Mouse (Mus musculus) MEL-GATA-1-ER (cell line): ENCODE results near the gene Nckap5.
A peak's percentile ranks its signal among the peaks of the same experiment; 100 is the strongest.

ENCODE experiments used
- DNase-seq: peaks from one replicate; pipeline ENCODE4 v3.0.0-alpha.2; 2012; ENCODE audit warnings: low read depth; ENCODE audit errors: extremely low read depth

Nckap5 gene

GRCm38 (mm10) chr1:126391204-126391603, 439.4 kb downstream of the Nckap5 start:
- no peak for DNase-seq

GRCm38 (mm10) chr1:126377339-126377980, 453.1 kb downstream of the Nckap5 start:
- no peak for DNase-seq

- DNase-seq = no peak
Observed at GRCm38 (mm10) chr1:126366736-126367135, 463.9 kb downstream of the Nckap5 start.

DNA sequence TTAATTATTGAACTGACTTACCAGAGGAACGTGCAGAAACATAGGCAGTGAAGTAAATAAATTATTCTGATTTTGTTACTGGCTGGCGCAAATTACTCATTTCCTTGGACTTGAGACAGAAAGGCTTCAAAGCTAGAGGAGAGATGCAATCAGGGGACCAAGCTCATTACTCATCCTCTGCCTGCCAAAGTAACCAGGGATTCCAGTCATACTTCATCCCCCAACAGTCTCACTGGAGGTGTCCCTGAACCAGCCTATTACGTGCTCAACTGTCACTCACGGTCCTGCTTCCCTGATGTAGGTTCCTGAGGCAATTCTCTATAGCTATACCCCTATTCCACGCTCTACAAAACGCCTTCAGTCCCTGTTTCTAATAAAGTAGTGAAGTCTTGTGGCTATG, 466.0 kb downstream of the Nckap5 start:
- DNase-seq = no peak

DNA sequence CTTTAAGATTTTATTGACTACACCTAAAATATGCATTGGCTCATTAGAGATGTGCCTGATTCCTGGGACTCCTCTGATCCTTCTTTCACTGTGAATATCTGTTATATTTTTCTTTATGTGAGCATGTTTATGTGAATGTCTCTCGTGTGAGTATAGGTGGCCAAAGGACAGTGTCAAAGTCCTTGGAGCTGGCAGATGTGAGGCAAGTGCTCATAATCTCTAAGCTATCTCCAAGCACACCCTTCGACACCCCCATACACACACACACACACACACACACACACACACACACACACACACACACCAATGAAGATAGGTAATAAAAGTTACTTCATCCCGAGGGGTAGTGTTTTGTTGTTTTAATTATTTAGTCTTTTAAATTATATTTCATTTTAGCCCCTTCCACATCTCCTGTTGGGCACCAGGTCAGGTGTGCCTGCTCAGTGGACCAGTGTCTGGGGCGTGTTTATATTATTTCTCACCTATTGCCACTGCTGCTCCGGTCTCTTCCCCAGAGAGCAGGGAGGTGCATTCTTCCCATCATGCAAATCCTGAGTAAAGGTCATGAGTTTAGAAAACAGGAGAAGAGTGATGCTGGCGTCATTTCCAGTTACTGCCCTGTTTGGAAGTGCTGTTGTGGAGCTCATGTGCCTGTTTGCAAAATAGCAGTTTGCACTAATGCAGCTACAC, 469.9 kb downstream of the Nckap5 start:
- DNase-seq = no peak

GRCm38 (mm10) chr1:126360111-126360510, 470.5 kb downstream of the Nckap5 start:
- no peak for DNase-seq

DNA sequence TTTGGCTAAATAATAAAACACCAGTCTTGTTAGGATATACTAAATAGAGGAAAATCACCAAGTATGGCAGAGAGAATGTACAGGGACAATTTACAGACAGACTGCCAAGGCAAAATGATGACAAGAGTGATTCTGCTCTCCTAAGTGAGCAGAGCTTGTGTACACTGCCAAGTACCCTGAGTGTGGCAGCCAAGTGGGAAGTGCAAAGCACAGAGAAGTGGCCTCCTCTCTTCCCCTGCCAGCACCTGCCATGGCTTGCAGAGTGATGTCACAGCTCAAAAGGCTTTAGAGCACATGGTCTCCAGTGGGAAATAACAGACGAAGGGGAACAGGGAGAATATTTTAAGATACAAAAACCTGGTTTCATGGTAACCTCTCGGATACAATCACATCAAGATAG, 488.8 kb downstream of the Nckap5 start:
- DNase-seq = no peak

- DNase-seq = no peak
Observed at GRCm38 (mm10) chr1:126339250-126339649, 491.3 kb downstream of the Nckap5 start.

DNA sequence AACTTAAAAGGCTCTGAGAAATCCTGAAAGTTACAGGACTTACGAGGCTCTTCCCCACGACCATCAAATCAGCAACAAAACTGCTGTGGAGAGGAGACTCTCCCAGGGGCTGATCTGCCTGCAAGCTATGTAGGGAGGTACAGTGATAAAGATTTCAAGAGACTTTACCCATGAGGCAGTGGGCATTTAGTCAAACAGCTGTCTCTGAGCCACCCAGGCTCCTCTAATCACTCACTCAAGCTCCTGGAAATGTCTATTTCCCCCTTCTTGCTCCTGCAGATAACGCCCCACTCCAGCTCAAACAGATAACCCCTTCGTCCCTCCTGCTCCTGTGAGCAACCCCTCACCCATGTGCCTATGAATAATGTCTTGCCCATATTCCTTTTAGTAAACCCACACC, 496.4 kb downstream of the Nckap5 start:
- DNase-seq = peak; percentile 55

DNA sequence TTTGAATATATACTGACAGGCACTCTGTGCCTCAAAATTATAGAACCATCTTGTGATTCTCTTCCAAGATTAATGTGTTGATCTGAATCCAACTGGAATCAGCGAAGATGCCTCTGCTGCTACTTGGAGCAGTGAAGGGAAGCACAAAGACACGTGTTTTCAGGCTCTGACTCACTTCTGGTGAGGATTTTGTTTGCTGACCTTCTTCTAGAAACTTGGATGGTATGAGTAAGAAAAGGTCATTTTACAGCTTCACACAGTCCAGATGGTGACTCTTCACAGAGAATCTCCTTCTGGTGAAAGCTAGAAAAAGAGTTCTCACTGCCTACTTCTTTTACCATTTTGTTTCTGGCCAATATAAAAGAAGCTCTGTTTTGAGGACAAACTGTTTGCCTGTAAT, 498.6 kb downstream of the Nckap5 start:
- DNase-seq = no peak

DNA sequence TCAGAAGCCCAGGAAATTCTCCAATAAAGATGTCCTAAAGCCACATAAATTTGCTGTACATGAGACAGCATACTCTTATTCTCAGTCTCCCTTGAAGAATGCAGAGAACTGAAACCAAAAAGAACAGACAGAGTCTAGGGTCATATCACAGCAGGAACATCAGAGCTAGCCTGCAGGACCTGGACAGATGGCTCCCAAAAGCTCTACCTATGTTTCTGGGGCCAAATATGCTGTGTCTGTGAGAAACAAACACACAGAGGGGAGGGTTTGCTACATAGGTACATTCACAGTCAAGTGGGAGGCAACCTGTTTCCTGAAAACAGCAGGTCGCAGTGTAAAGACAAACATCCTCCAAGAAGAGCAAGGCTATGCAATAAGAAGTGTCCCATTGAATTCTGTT, 509.9 kb downstream of the Nckap5 start:
- DNase-seq = no peak

GRCm38 (mm10) chr1:126317874-126318607, 512.6 kb downstream of the Nckap5 start:
- DNase-seq = peak; percentile 99

GRCm38 (mm10) chr1:126317345-126317744, 513.3 kb downstream of the Nckap5 start:
- no peak for DNase-seq

- peak; percentile 71 for DNase-seq
Observed at GRCm38 (mm10) chr1:126316866-126317265, 513.7 kb downstream of the Nckap5 start.

DNA sequence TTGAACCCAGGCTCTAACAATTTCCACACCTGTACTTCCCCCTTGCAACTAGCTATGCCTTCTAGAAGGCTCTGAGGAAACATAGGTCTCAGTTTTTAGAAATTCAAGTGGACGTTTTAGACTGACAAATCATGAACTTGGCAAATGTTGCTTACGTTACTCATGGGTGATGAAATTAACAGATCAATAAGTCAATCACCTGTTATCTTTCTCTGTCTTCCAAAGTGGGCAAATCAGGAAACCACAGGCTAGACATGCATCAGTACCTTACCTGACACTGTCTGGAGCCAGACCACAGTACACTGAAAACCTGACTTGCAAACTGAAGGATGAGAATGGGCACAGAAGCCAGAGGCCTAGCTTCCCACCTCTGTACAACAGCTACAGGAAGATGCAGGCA, 529.5 kb downstream of the Nckap5 start:
- DNase-seq = no peak

- DNase-seq = no peak
Observed at GRCm38 (mm10) chr1:126264931-126265330, 565.7 kb downstream of the Nckap5 start.

- DNase-seq = no peak
Observed at GRCm38 (mm10) chr1:126254364-126254763, 576.2 kb downstream of the Nckap5 start.

DNA sequence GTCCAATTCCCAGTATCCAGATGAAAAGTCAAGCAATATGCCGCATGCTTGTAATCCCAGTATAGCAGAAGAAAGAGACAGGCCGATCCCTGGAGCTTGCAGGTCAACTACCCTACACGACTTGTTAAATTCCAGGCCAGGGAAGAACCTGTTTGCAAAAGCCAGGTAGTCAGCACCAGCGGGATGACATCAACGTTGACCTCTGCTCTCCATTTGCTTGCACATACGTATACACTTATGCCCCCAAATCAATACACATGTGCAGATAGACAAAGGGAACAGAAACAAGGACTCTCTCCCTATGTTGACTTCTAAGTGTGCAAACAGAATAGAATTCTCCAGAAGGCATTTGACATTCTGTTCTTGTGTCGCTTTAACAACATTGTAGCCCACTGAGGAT, 576.7 kb downstream of the Nckap5 start:
- DNase-seq = no peak

DNA sequence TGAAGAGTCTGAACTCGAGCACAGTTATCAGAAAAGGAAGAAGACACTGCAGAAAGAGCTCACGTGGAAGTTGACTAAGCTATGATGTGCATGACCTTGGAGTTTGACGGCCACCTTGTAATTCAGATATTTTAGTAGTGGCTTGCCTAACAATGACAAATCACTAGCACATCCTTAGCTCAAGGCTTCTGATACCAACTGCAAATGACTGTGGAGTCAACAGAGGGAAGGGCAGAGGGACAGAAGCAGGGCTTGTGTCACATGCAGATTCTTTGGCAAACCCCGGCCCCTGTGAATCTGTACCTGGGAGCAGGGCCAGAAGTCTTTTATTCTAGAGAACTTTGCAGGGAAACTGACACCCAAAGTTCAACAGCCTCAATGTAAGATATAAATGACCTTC, 597.4 kb downstream of the Nckap5 start:
- DNase-seq = no peak

DNA sequence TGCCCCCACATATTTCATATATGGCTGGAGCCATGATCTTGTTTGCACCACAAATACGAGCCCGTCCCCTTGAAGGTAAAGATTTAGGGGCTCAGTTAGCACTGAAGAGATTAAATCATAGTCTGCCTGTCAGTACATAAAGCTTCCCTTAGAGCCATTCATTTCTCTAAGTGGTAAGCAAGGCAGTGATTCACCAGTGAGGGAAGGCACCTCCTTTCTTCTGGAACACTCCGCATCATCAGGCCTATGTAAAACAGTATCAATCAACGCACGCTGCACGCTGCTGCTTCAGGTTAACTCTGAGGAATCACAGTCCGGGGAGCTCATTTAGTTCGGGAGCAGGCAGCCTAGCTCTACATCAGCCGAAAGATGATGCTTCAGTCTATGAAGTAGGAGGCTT, 599.4 kb downstream of the Nckap5 start:
- DNase-seq = no peak

GRCm38 (mm10) chr1:126210212-126210611, 620.4 kb downstream of the Nckap5 start:
- DNase-seq = no peak

DNA sequence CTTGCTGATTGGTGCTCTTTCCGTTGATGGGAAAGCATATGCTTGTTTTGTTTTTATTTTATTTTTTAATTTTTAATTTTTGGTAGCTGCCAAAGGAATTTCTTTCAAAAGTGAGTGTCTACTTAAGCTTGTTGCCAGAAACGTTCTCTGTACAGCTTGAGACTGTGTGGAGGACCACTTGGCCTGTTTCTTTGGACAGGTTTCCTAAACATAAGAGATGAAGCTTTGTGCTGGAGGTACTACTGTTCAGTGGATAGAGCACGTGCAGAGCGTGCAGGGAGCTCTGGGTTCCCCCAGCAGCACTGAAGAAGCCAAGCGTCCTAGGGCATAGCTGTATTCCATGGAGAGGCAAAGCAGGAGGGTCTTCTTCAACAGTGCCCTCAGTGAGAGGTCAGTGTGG, 620.9 kb downstream of the Nckap5 start:
- DNase-seq = no peak

GRCm38 (mm10) chr1:126209131-126209530, 621.5 kb downstream of the Nckap5 start:
- no peak for DNase-seq
